11 mouse cellular contexts compared by ENCODE assay signal in genomic region chr1:61531487-61531886, GRCm38 (mm10).
DNase-seq lines count a peak whose midpoint lies in the region; ATAC-seq lines count a peak whose summit lies in the region.
"Had no signal": no experiment of that assay in that cellular context is flagged by ENCODE, and none has a peak within 500 bp of the region (broad histone marks: within the 10 kb centered on the region; RNA-seq: fewer than 3 reads in every experiment).

No protein-coding gene starts in this region.

- peak; percentile 42 to 56 for DNase-seq in cerebellum, postnatal 10 days
- no peak for DNase-seq in cerebellum, adult 11 months
- DNase-seq in ovary, postnatal 14 days (ENCODE audit: low spot score): peak; percentile 8
- no peak for DNase-seq in ovary, adult 18-20 months (ENCODE audit: low spot score)
- no peak for DNase-seq in cerebellum, adult 8-10 months
- DNase-seq in natural killer cell, adult 2 months (ENCODE audit: low spot score in 2 of 2): no peak
- DNase-seq: lung, postnatal 10 days had no signal

- WGBS in hindbrain, embryonic 16.5 days: 15% methylated on average over 5 of the region's 5 CpGs
- WGBS in neural tube, embryonic 14.5 days: 18% methylated on average over 5 of the region's 5 CpGs

- H3K27me3 ChIP-seq in hindbrain, embryonic 16.5 days (replicated peaks; ENCODE audit: control insufficient read depth, insufficient read depth, low read length): no peaks in the 10 kb centered on the region
- H3K27me3 ChIP-seq in neural tube, embryonic 14.5 days (ENCODE audit: control insufficient read depth, insufficient read depth, low read length): no peaks in the 10 kb centered on the region
- H3K27me3 ChIP-seq: heart, embryonic 15.5 days had no signal

- H3K4me3 ChIP-seq in hindbrain, embryonic 16.5 days (ENCODE audit: low read length): no peak overlapping the region
- no peak overlapping the region for H3K4me3 ChIP-seq in neural tube, embryonic 14.5 days (ENCODE audit: low read depth, low read length)
- H3K4me3 ChIP-seq: heart, embryonic 15.5 days had no signal

- peak overlapping the region; percentile 64 for H3K27ac ChIP-seq in hindbrain, embryonic 16.5 days (ENCODE audit: low read depth, low read length)
- no peak overlapping the region for H3K27ac ChIP-seq in neural tube, embryonic 14.5 days (ENCODE audit: low read depth, low read length)
- H3K27ac ChIP-seq: heart, embryonic 15.5 days; kidney, postnatal 0 days had no signal

- H3K9ac ChIP-seq in hindbrain, embryonic 16.5 days (ENCODE audit: low read depth, low read length): no peak overlapping the region; the same call in 1 of the 2 replicates
- no peak overlapping the region for H3K9ac ChIP-seq in neural tube, embryonic 14.5 days (replicated peaks; ENCODE audit: low read depth, low read length)
- H3K9ac ChIP-seq: heart, embryonic 15.5 days had no signal

- peaks cover 7% of the 10 kb centered on the region for H3K4me1 ChIP-seq in hindbrain, embryonic 16.5 days (ENCODE audit: control insufficient read depth, insufficient read depth, low read depth, low read length)
- H3K4me1 ChIP-seq in neural tube, embryonic 14.5 days (ENCODE audit: control insufficient read depth, insufficient read depth, low read length): peaks cover 18% of the 10 kb centered on the region

- no peaks in the 10 kb centered on the region for H3K36me3 ChIP-seq in hindbrain, embryonic 16.5 days (ENCODE audit: control insufficient read depth, insufficient read depth, low read length)
- H3K36me3 ChIP-seq in neural tube, embryonic 14.5 days (ENCODE audit: control insufficient read depth, insufficient read depth, low read length): no peaks in the 10 kb centered on the region
- H3K36me3 ChIP-seq: heart, embryonic 15.5 days had no signal

- H3K4me2 ChIP-seq in hindbrain, embryonic 16.5 days (ENCODE audit: low read length): no peak overlapping the region
- H3K4me2 ChIP-seq in neural tube, embryonic 14.5 days (ENCODE audit: low read depth, low read length): no peak overlapping the region
- H3K4me2 ChIP-seq: heart, embryonic 15.5 days had no signal

- no peaks in the 10 kb centered on the region for H3K9me3 ChIP-seq in hindbrain, embryonic 16.5 days (ENCODE audit: control insufficient read depth, low read length)
- H3K9me3 ChIP-seq in neural tube, embryonic 14.5 days (ENCODE audit: control insufficient read depth, low read length): no peaks in the 10 kb centered on the region
- H3K9me3 ChIP-seq: heart, embryonic 15.5 days had no signal

- peak; percentile 86 for ATAC-seq in hindbrain, embryonic 16.5 days
- peak; percentile 89 for ATAC-seq in neural tube, embryonic 14.5 days (ENCODE audit: low read depth)

Comparison
In these comparisons a context has a peak if more than half of its experiments do, and no peak if none do; other contexts are left out.
1. DNase-seq: peak in cerebellum, postnatal 10 days (2 of 2) and ovary, postnatal 14 days (single experiment); none in cerebellum, adult 11 months (single experiment), ovary, adult 18-20 months (single experiment), cerebellum, adult 8-10 months (single experiment) and natural killer cell, adult 2 months (0 of 2).